Mouse (Mus musculus): ENCODE measurements at regions not wholly inside any gene's neighbourhood (a gene's known extent, or its start where the extent isn't known, plus 50 kb on each side); places are given as distances from the start of the nearest gene placed in this dataset. TPM values are rescaled to one million over a fixed set of nuclear protein-coding genes. Genes with fewer than 3 reads are reported as not detected.

Small RNA genes lying in the stretch of these regions (microRNA-seq; reads per million reads assigned to microRNA genes)
- not detected for gene Gm44338
